Mouse (Mus musculus): ENCODE measurements around the gene AC109138.7. TPM values are rescaled to one million over a fixed set of nuclear protein-coding genes. Genes with fewer than 3 reads are reported as not detected.

The AC109138.7 gene
- total and polyA plus RNA-seq, 3 experiments: not detected

DNA sequence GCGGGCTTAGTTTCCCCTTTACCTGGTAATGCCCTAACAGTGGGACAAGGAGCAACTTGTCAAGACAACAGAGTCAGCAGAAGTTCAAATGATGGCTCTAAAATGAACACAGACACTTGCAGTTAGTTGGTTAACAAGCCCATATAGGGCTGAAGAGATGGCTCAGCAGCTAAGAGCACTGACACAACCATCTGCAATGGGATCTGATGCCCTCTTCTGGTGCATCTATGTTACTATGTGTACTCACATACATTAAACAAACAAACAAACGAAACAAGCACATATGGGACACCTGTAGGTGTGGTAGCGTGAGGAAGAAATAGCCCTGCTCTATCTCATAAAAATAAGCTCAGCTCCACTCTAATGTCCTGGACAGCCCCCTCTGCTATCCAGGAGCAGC lies 28.3 kb downstream of the AC109138.7 start:
- Histone ChIP-seq H3K4me3 (replicated peaks in 1 of 3; ENCODE audit: low read depth in 2 of 3, low read length in 2 of 3, poor library complexity in 1 of 3) (no peak overlapping the region), H3K79me2 (replicated peaks; ENCODE audit: control insufficient read depth, extremely low read depth, insufficient read depth, poor library complexity, severe bottlenecking) (no peaks in the 10 kb centered on the region), H3K9ac (ENCODE audit: insufficient read depth, low read depth) (no peak overlapping the region), H3K27me3 (replicated peaks) (peaks cover 4% of the 10 kb centered on the region), H3K27ac (ENCODE audit: insufficient read depth, low read depth) (no peak overlapping the region), H3K4me2 (ENCODE audit: insufficient read depth, low read depth, poor library complexity, severe bottlenecking) (no peak overlapping the region), H3K9me3 (replicated peaks; ENCODE audit: low read length) (peaks cover 2% of the 10 kb centered on the region), H3K36me3 (replicated peaks in 1 of 2; ENCODE audit: control insufficient read depth in 1 of 2, insufficient read depth in 1 of 2, low read length in 1 of 2) (no peaks in the 10 kb centered on the region), H3K4me1 (ENCODE audit: control insufficient read depth in 1 of 2, insufficient read depth in 2 of 2) (peaks cover 0 to 5% of the 10 kb centered on the region in 2 experiments; a peak in 2 of 4 replicates)
- in situ Hi-C loops (cut with MboI; ENCODE audit: low pct_ligation_motif_present, low pct_unique_long_range_greater_than_20kb, low sequenced_read_pairs): no loop called here
- dilution Hi-C loops (cut with MboI; ENCODE audit: extremely low pct_ligation_motif_present, extremely low pct_unique_long_range_greater_than_20kb, low sequenced_read_pairs): no loop called here
- TF ChIP-seq POLR2AphosphoS2 (IDR thresholded peaks at IDR 0.05; ENCODE audit: low read depth, low read length) (no peak), ZKSCAN1 (IDR thresholded peaks at IDR 0.05; ENCODE audit: borderline replicate concordance, low read depth, low read length) (no peak), SMC3 (IDR thresholded peaks at IDR 0.05; ENCODE audit: low read depth, low read length) (peak; percentile 49), RAD21 (IDR thresholded peaks at IDR 0.05; ENCODE audit: low read depth, low read length) (peak; percentile 37), CTCF (conservative IDR thresholded peaks at IDR 0.05 in 1 of 2, IDR thresholded peaks at IDR 0.05 in 1 of 2; ENCODE audit: low read depth in 2 of 2, low read length in 2 of 2) (peak in 1 of 2 experiments; percentile 61; a peak in 2 of 4 replicates), MXI1 (IDR thresholded peaks at IDR 0.05; ENCODE audit: low read depth, low read length) (no peak)
- no peak for DNase-seq (ENCODE audit: extremely low read depth)

- peaks cover 0 to 5% of the 10 kb centered on the region in 2 experiments; a peak in 2 of 4 replicates for H3K4me1 ChIP-seq (ENCODE audit: control insufficient read depth in 1 of 2, insufficient read depth in 2 of 2)
- H3K36me3 ChIP-seq (replicated peaks in 1 of 2; ENCODE audit: control insufficient read depth in 1 of 2, insufficient read depth in 1 of 2, low read length in 1 of 2): no peaks in the 10 kb centered on the region
- dilution Hi-C loops (cut with MboI; ENCODE audit: extremely low pct_ligation_motif_present, extremely low pct_unique_long_range_greater_than_20kb, low sequenced_read_pairs) (no loop called here), in situ Hi-C loops (cut with MboI; ENCODE audit: low pct_ligation_motif_present, low pct_unique_long_range_greater_than_20kb, low sequenced_read_pairs) (no loop called here)
- no peak for DNase-seq (ENCODE audit: extremely low read depth)
- TF ChIP-seq NELFE (IDR thresholded peaks at IDR 0.05; ENCODE audit: low read depth, low read length) (no peak), ELF1 (IDR thresholded peaks at IDR 0.05; ENCODE audit: low read depth, low read length) (no peak), USF2 (conservative IDR thresholded peaks at IDR 0.05; ENCODE audit: low read depth, low read length) (no peak), JUN (IDR thresholded peaks at IDR 0.05; ENCODE audit: insufficient read depth, low read depth, low read length) (no peak), GABPA (IDR thresholded peaks at IDR 0.05; ENCODE audit: insufficient replicate concordance, low read depth, low read length) (no peak), CHD2 (IDR thresholded peaks at IDR 0.05; ENCODE audit: low read length) (no peak), POLR2A (IDR thresholded peaks at IDR 0.05; ENCODE audit: low read depth, low read length) (no peak), ETS1 (conservative IDR thresholded peaks at IDR 0.05; ENCODE audit: low read depth, low read length) (no peak), KAT2A (IDR thresholded peaks at IDR 0.05; ENCODE audit: insufficient replicate concordance, low read length) (no peak), MAFK (IDR thresholded peaks at IDR 0.05; ENCODE audit: insufficient replicate concordance, low read length) (no peak), EP300 (IDR thresholded peaks at IDR 0.05; ENCODE audit: low read length) (no peak)
- H3K4me2 ChIP-seq (ENCODE audit: insufficient read depth, low read depth, poor library complexity, severe bottlenecking): no peak overlapping the region
- no peak overlapping the region for H3K4me3 ChIP-seq (replicated peaks in 1 of 3; ENCODE audit: low read depth in 2 of 3, low read length in 2 of 3, poor library complexity in 1 of 3)
- H3K9ac ChIP-seq (ENCODE audit: insufficient read depth, low read depth): no peak overlapping the region
- H3K27me3 ChIP-seq (replicated peaks): peaks cover 2% of the 10 kb centered on the region
- no peaks in the 10 kb centered on the region for H3K79me2 ChIP-seq (replicated peaks; ENCODE audit: control insufficient read depth, extremely low read depth, insufficient read depth, poor library complexity, severe bottlenecking)
- H3K27ac ChIP-seq (ENCODE audit: insufficient read depth, low read depth): no peak overlapping the region
- no peaks in the 10 kb centered on the region for H3K9me3 ChIP-seq (replicated peaks; ENCODE audit: low read length)
These were observed 30.6 kb downstream of the AC109138.7 start for GRCm38 (mm10) chr19:4244775-4245174.
